26 mouse cellular contexts compared by ENCODE assay signal in the genomic region with DNA sequence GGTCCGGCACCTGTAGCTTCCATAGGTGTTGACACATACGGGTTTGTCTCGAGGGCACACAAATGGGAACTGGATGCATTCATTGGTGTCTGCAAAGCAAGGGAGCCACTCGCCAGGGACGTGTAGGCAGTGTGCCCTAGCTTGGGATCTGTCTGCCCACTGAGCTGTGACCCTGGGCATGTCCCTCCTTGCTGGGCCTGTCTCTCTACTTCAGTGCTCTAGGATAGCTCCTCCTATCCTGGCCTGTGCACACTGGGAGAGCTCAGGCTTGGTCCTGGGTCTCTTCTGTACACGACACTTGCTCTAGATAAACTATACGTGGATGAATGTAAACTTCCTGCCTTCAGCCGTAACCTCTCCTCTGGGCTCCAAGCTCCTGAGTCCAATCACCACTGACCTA. TPM values are rescaled to one million over a fixed set of nuclear protein-coding genes. Genes with fewer than 3 reads are reported as not detected.
"Had no signal": no experiment of that assay in that cellular context is flagged by ENCODE, and none has a peak within 500 bp of the region (broad histone marks: within the 10 kb centered on the region; RNA-seq: fewer than 3 reads in every experiment).

No protein-coding gene starts in this region.

- H3K4me3 ChIP-seq: embryonic facial prominence, embryonic 10.5 days; embryonic facial prominence, embryonic 12.5 days; embryonic facial prominence, embryonic 13.5 days; embryonic facial prominence, embryonic 15.5 days; erythroblast, embryonic 14.5 days; forebrain, embryonic 10.5 days; forebrain, embryonic 12.5 days; forebrain, embryonic 13.5 days; forebrain, embryonic 15.5 days; gastrocnemius, adult 2 months had no signal

- H3K4me1 ChIP-seq: embryonic facial prominence, embryonic 12.5 days; embryonic facial prominence, embryonic 13.5 days; embryonic facial prominence, embryonic 15.5 days; forebrain, embryonic 15.5 days had no signal

- ATAC-seq: forebrain, embryonic 13.5 days; forebrain, embryonic 14.5 days; forebrain, embryonic 15.5 days; forebrain, embryonic 16.5 days; forebrain, postnatal 0 days had no signal

- H3K27ac ChIP-seq: embryonic facial prominence, embryonic 12.5 days; embryonic facial prominence, embryonic 13.5 days; embryonic facial prominence, embryonic 15.5 days; forebrain, embryonic 10.5 days; forebrain, embryonic 12.5 days; forebrain, embryonic 13.5 days; forebrain, embryonic 15.5 days; gastrocnemius, adult 2 months had no signal

- H3K36me3 ChIP-seq: embryonic facial prominence, embryonic 10.5 days; embryonic facial prominence, embryonic 12.5 days; embryonic facial prominence, embryonic 13.5 days; embryonic facial prominence, embryonic 15.5 days; forebrain, embryonic 10.5 days; forebrain, embryonic 12.5 days; forebrain, embryonic 15.5 days had no signal

- DNase-seq: cerebellum, adult 2 months; cerebellum, adult 8-10 months; cerebellum, adult 9-10 months; cerebellum, adult 9-11 months; cerebellum, postnatal 10 days; cerebellum, postnatal 25 days; cerebellum, postnatal 36 days; embryo, embryonic 11 days; forebrain, postnatal 0 days; gastrocnemius, adult 2 months; gastrocnemius, postnatal 10 days; gastrocnemius, postnatal 14 days; gastrocnemius, postnatal 25 days; gastrocnemius, postnatal 36 days; heart, adult 11 months had no signal

- H3K27me3 ChIP-seq: embryonic facial prominence, embryonic 12.5 days; embryonic facial prominence, embryonic 13.5 days; embryonic facial prominence, embryonic 15.5 days; forebrain, embryonic 12.5 days; forebrain, embryonic 15.5 days had no signal

- H3K4me2 ChIP-seq: embryonic facial prominence, embryonic 12.5 days; embryonic facial prominence, embryonic 13.5 days; embryonic facial prominence, embryonic 15.5 days; forebrain, embryonic 12.5 days; forebrain, embryonic 13.5 days; forebrain, embryonic 15.5 days had no signal

- H3K9ac ChIP-seq: embryonic facial prominence, embryonic 12.5 days; embryonic facial prominence, embryonic 13.5 days; embryonic facial prominence, embryonic 15.5 days; forebrain, embryonic 12.5 days; forebrain, embryonic 13.5 days; forebrain, embryonic 15.5 days; forebrain, postnatal 0 days had no signal

- H3K9me3 ChIP-seq: embryonic facial prominence, embryonic 10.5 days; embryonic facial prominence, embryonic 12.5 days; embryonic facial prominence, embryonic 13.5 days; embryonic facial prominence, embryonic 15.5 days; forebrain, embryonic 10.5 days; forebrain, embryonic 12.5 days; forebrain, embryonic 13.5 days; forebrain, embryonic 15.5 days had no signal

RNA-seq across cellular contexts. Expression of a gene that starts 36.8 kb away (rescaled TPM):
- polyA plus RNA-seq: erythroblast, embryonic 14.5 days had no signal
